Mouse (Mus musculus) CH12.LX (cell line): Measurements from ENCODE around the gene Svs5. TPM values are rescaled to one million over a fixed set of nuclear protein-coding genes. Genes with fewer than 3 reads are reported as not detected.
"Not testable (repeated sequence)": the region's sequence is repeated elsewhere in the genome, so short reads cannot be mapped to it uniquely, and the experiment has no call there.

Experiments used
- DNase-seq: peaks from one replicate; pipeline ENCODE4 v3.0.0-alpha.2; 2013; ENCODE audit errors: extremely low read depth
- H3K27ac ChIP-seq: 2 replicates; pipeline ENCODE4 v1.5.1; 2012; ENCODE audit warnings: low read depth, mild to moderate bottlenecking, control low read depth, moderate library complexity; ENCODE audit not compliant: insufficient read depth
- H3K27me3 ChIP-seq: replicated peaks from 2 replicates; pipeline ENCODE3; 2012; ENCODE audit warnings: inconsistent platforms
- H3K36me3 ChIP-seq, 2 experiments: replicated peaks in 1 of 2; 2 replicates each; pipeline versions ENCODE3 to v1.6.1; 2012; ENCODE audit warnings: inconsistent platforms in 1 of 2, low read length in 1 of 2, mild to moderate bottlenecking in 1 of 2, mixed read lengths in 1 of 2, moderate library complexity in 1 of 2; ENCODE audit not compliant: control insufficient read depth in 1 of 2, insufficient read depth in 1 of 2
- H3K4me1 ChIP-seq, 2 experiments: 2 replicates each; pipeline ENCODE4 v1.6.1; 2012; ENCODE audit warnings: inconsistent platforms in 1 of 2, moderate library complexity in 1 of 2; ENCODE audit not compliant: insufficient read depth in 2 of 2, control insufficient read depth in 1 of 2
- H3K4me2 ChIP-seq: 2 replicates; pipeline ENCODE4 v1.6.1; 2012; ENCODE audit warnings: low read depth, mild to moderate bottlenecking, control low read depth; ENCODE audit not compliant: poor library complexity, insufficient read depth, severe bottlenecking
- H3K4me3 ChIP-seq, 3 experiments: fragments of 150-350 bp in 1 of 3; sonication (generic) in 1 of 3; replicated peaks in 1 of 3; 2 replicates each; pipeline versions ENCODE3 to v1.5.1; 2011 to 2012; ENCODE audit warnings: low read depth in 2 of 3, low read length in 2 of 3, mild to moderate bottlenecking in 2 of 3, moderate library complexity in 2 of 3, control low read depth in 1 of 3, improper control_type of control experiment in 1 of 3, inconsistent platforms in 1 of 3, mixed read lengths in 1 of 3; ENCODE audit not compliant: poor library complexity in 1 of 3
- H3K79me2 ChIP-seq: replicated peaks from 2 replicates; pipeline ENCODE4 v1.6.1; 2012; ENCODE audit warnings: mild to moderate bottlenecking, moderate library complexity; ENCODE audit not compliant: control insufficient read depth, poor library complexity, insufficient read depth, severe bottlenecking; ENCODE audit errors: extremely low read depth
- H3K9ac ChIP-seq: 2 replicates; pipeline ENCODE4 v1.6.1; 2012; ENCODE audit warnings: low read depth, mild to moderate bottlenecking, control low read depth, moderate library complexity; ENCODE audit not compliant: insufficient read depth
- H3K9me3 ChIP-seq: replicated peaks from 2 replicates; pipeline ENCODE3; 2012; ENCODE audit warnings: low read length, inconsistent platforms, mixed read lengths
- NELFE ChIP-seq: IDR thresholded peaks from 2 replicates; pipeline ENCODE4 v1.6.1; 2011; ENCODE audit warnings: low read depth, low read length, improper control_type of control experiment
- SMC3 ChIP-seq: IDR thresholded peaks from 2 replicates; pipeline ENCODE4 v1.6.1; 2011; ENCODE audit warnings: low read depth, low read length, improper control_type of control experiment
- USF2 ChIP-seq: conservative IDR thresholded peaks from 2 replicates; pipeline ENCODE4 v1.6.1; 2011; ENCODE audit warnings: low read depth, low read length, improper control_type of control experiment
- dilution Hi-C: fragments of 300-500 bp; cut with MboI; formaldehyde crosslinking; loops from 2 replicates; pipeline ENCODE4 v1.14.3; 2020; ENCODE audit warnings: low sequenced_read_pairs; ENCODE audit not compliant: extremely low pct_unique_long_range_greater_than_20kb, extremely low pct_ligation_motif_present
- in situ Hi-C: fragments of 300-500 bp; cut with MboI; formaldehyde crosslinking; loops from 3 replicates; pipeline ENCODE4 v1.14.3; 2019; ENCODE audit warnings: low sequenced_read_pairs, low pct_ligation_motif_present, low pct_unique_long_range_greater_than_20kb, mixed read lengths
- polyA plus RNA-seq: library from polyadenylated mRNA; unstranded; fragments of >175 nt; gene quantifications from 2 replicates; pipeline ENCODE4 v1.2.1, GENCODE M21; 2012; ENCODE audit warnings: low read depth; ENCODE audit not compliant: insufficient read length
- total RNA-seq, 2 experiments: library from RNA; depleted of rRNA; stranded (reverse); fragments of 300-350 nt in 1 of 2; fragments of >200 nt in 1 of 2; gene quantifications; 2 replicates each; pipeline ENCODE4 v1.2.3; 2012 to 2014

Svs5 gene
- not detected in 2 replicates for total RNA-seq (2012; rRNA removed)
- total RNA-seq (2014; rRNA removed): not detected in 2 replicates
- not detected in 2 replicates for polyA plus RNA-seq

GRCm38 (mm10) chr2:164332440-164332839 lies at the start of gene Svs5:
Svs5 (plus strand) TSS chr2:164332740.
- H3K27ac ChIP-seq, H3K27me3 ChIP-seq, H3K4me2 ChIP-seq, dilution Hi-C loops, H3K4me3 ChIP-seq, DNase-seq, in situ Hi-C loops, H3K9ac ChIP-seq, H3K36me3 ChIP-seq, H3K9me3 ChIP-seq, H3K79me2 ChIP-seq: not testable (repeated sequence)
- H3K4me1 ChIP-seq: peaks cover 0 to 15% of the 10 kb centered on the region in 2 experiments; a peak in 2 of 4 replicates

- H3K4me1 ChIP-seq, H3K79me2 ChIP-seq, dilution Hi-C loops, H3K4me3 ChIP-seq, H3K27ac ChIP-seq, H3K27me3 ChIP-seq, H3K4me2 ChIP-seq, H3K9me3 ChIP-seq, H3K36me3 ChIP-seq, in situ Hi-C loops, H3K9ac ChIP-seq, DNase-seq: not testable (repeated sequence)
Measured at GRCm38 (mm10) chr2:164288968-164289367, 43.6 kb upstream of the Svs5 start, which contains the start of gene Svs3a. Svs3a (plus strand) TSS chr2:164289268.

GRCm38 (mm10) chr2:164312599-164312998 lies 19.9 kb upstream of the Svs5 start:
- no peak for DNase-seq
- Histone ChIP-seq H3K27ac (no peak overlapping the region), H3K27me3 (no peaks in the 10 kb centered on the region)
- TF ChIP-seq USF2 (no peak), SMC3 (no peak), NELFE (no peak)
- TF ChIP-seq, all 38 proteins: peak for 0
- Histone ChIP-seq H3K4me1 (no peaks in the 10 kb centered on the region), H3K4me2 (no peak overlapping the region), H3K36me3 (no peaks in the 10 kb centered on the region), H3K79me2 (no peaks in the 10 kb centered on the region), H3K4me3 (no peak overlapping the region), H3K9ac (no peak overlapping the region), H3K9me3 (no peaks in the 10 kb centered on the region)
- in situ Hi-C loops (no loop called here), dilution Hi-C loops (no loop called here)

- H3K27ac ChIP-seq, H3K4me1 ChIP-seq, H3K4me3 ChIP-seq, H3K79me2 ChIP-seq, dilution Hi-C loops, H3K9ac ChIP-seq, DNase-seq, H3K9me3 ChIP-seq, H3K27me3 ChIP-seq, H3K36me3 ChIP-seq, in situ Hi-C loops, H3K4me2 ChIP-seq: not testable (repeated sequence)
Measured at GRCm38 (mm10) chr2:164315460-164315859, 17.1 kb upstream of the Svs5 start.

- dilution Hi-C loops, H3K9ac ChIP-seq, H3K27ac ChIP-seq, DNase-seq, H3K4me2 ChIP-seq, H3K4me3 ChIP-seq, H3K79me2 ChIP-seq, H3K9me3 ChIP-seq, H3K27me3 ChIP-seq, H3K36me3 ChIP-seq, H3K4me1 ChIP-seq, in situ Hi-C loops: not testable (repeated sequence)
Measured at GRCm38 (mm10) chr2:164316451-164316850, 16.1 kb upstream of the Svs5 start, which contains the start of gene Svs6. Svs6 (plus strand) TSS chr2:164316751.
